Mouse (Mus musculus): Measurements from ENCODE around the gene Tmem41b.

- 0 out of 2 replicates have a peak, but pooled peaks have one; percentile 42 for TF ChIP-seq POLR2A (IDR thresholded peaks at IDR 0.05; ENCODE audit: low read depth, low read length)
- no peak for TF ChIP-seq CTCF (IDR thresholded peaks at IDR 0.05; ENCODE audit: borderline replicate concordance, insufficient read depth, low read length)
Observed at GRCm38 (mm10) chr7:110018631-110019482, 32.1 kb upstream of the Tmem41b start.

Measured in embryonic fibroblast, embryonic 13.5 days (primary cell).